Mouse (Mus musculus): ENCODE data around the gene R3hdm4. TPM values are rescaled to one million over a fixed set of nuclear protein-coding genes. Genes with fewer than 3 reads are reported as not detected.

The R3hdm4 gene
- polyA plus RNA-seq, 2 experiments from 2014 or later: 92.3 to 122 TPM

GRCm38 (mm10) chr10:79924998-79925784 lies 4.2 kb upstream of the R3hdm4 start:
- ATAC-seq: peak; percentile 38

GRCm38 (mm10) chr10:79921572-79921971 lies 564 bp upstream of the R3hdm4 start:
- ATAC-seq: no peak

- no peak for ATAC-seq
Measured at GRCm38 (mm10) chr10:79920056-79920890, 735 bp downstream of the R3hdm4 start.

- ATAC-seq: no peak
Measured at GRCm38 (mm10) chr10:79919251-79919849, 1.7 kb downstream of the R3hdm4 start.

GRCm38 (mm10) chr10:79918231-79919078 lies 2.6 kb downstream of the R3hdm4 start:
- no peak for ATAC-seq

GRCm38 (mm10) chr10:79917532-79918100 lies 3.4 kb downstream of the R3hdm4 start:
- ATAC-seq: no peak

GRCm38 (mm10) chr10:79916808-79917531 lies 4.0 kb downstream of the R3hdm4 start, which contains the start of gene Kiss1r:
Kiss1r (plus strand) TSS chr10:79916971.
- peak; percentile 87 for ATAC-seq

GRCm38 (mm10) chr10:79916081-79916480 lies 4.9 kb downstream of the R3hdm4 start:
- ATAC-seq: no peak

- ATAC-seq: no peak
Measured at GRCm38 (mm10) chr10:79914948-79915596, 5.9 kb downstream of the R3hdm4 start.

GRCm38 (mm10) chr10:79914131-79914947 lies 6.7 kb downstream of the R3hdm4 start:
- ATAC-seq: no peak

GRCm38 (mm10) chr10:79912412-79912811 lies 8.6 kb downstream of the R3hdm4 start:
- ATAC-seq: no peak

GRCm38 (mm10) chr10:79910556-79910955 lies 10.5 kb downstream of the R3hdm4 start, which contains the start of gene Gm26602:
Gm26602 (plus strand) TSS chr10:79910856.
- ATAC-seq: no peak

GRCm38 (mm10) chr10:79909092-79909922 lies 11.7 kb downstream of the R3hdm4 start:
- peak; percentile 27 for ATAC-seq

- ATAC-seq: peak; percentile 91
Measured at GRCm38 (mm10) chr10:79908167-79909091, 12.6 kb downstream of the R3hdm4 start, which contains the start of gene Med16. Med16 (minus strand) TSS chr10:79908923.

- no peak for ATAC-seq
Measured at GRCm38 (mm10) chr10:79907415-79907814, 13.6 kb downstream of the R3hdm4 start.

GRCm38 (mm10) chr10:79906712-79907111 lies 14.3 kb downstream of the R3hdm4 start:
- ATAC-seq: no peak

GRCm38 (mm10) chr10:79900951-79901410 lies 20.0 kb downstream of the R3hdm4 start:
- no peak for ATAC-seq

Data from activated CD4-positive, CD25-positive, alpha-beta regulatory T cell, adult 4 months (primary cell).